Mouse (Mus musculus) liver, embryonic 12.5 days (tissue): Measurements from ENCODE around the gene Grik3. TPM values are rescaled to one million over a fixed set of nuclear protein-coding genes. Genes with fewer than 3 reads are reported as not detected.

ENCODE experiments used
- ATAC-seq: fragments of 200-750 bp; cut with Nextera tagmentation; 2 replicates; pipeline ENCODE4 v1.8.0; 2017; ENCODE audit warnings: moderate number of reproducible peaks, mild to moderate bottlenecking, moderate library complexity
- H3K27ac ChIP-seq: fragments of 300-500 bp; sonication (generic); 2 replicates; pipeline ENCODE4 v1.5.1; 2016; ENCODE audit warnings: mild to moderate bottlenecking
- H3K27me3 ChIP-seq: fragments of 300-500 bp; sonication (generic); replicated peaks from 2 replicates; pipeline ENCODE4 v1.6.1; 2016; ENCODE audit warnings: mild to moderate bottlenecking, moderate library complexity
- H3K36me3 ChIP-seq: fragments of 300-500 bp; sonication (generic); 2 replicates; pipeline ENCODE4 v1.6.1; 2016; ENCODE audit warnings: mild to moderate bottlenecking, moderate library complexity
- H3K4me1 ChIP-seq: fragments of 300-500 bp; sonication (generic); 2 replicates; pipeline ENCODE4 v1.6.1; 2016
- H3K4me2 ChIP-seq: fragments of 300-500 bp; sonication (generic); 2 replicates; pipeline ENCODE4 v1.6.1; 2016; ENCODE audit warnings: mild to moderate bottlenecking, moderate library complexity
- H3K4me3 ChIP-seq: fragments of 300-500 bp; sonication (generic); 2 replicates; pipeline ENCODE4 v1.5.1; 2016; ENCODE audit warnings: mild to moderate bottlenecking, moderate library complexity
- H3K9ac ChIP-seq: fragments of 300-500 bp; sonication (generic); 2 replicates; pipeline ENCODE4 v1.6.1; 2016; ENCODE audit warnings: mild to moderate bottlenecking, moderate library complexity
- H3K9me3 ChIP-seq: fragments of 300-500 bp; sonication (generic); replicated peaks from 2 replicates; pipeline ENCODE4 v1.6.1; 2016; ENCODE audit warnings: mild to moderate bottlenecking, moderate library complexity
- WGBS: fragments of 180-500 bp; shearing (Covaris S2); methylation state at CpG from one replicate; pipeline ENCODE4 v1.1.7; 2016; ENCODE audit not compliant: insufficient replicate concordance; 5-methylcytosine and 5-hydroxymethylcytosine counted together
- polyA plus RNA-seq: library from polyadenylated mRNA; unstranded; fragments of >200 nt; fragmentation: Nextera tagmentation; extraction: Ambion mirVana; gene quantifications from 2 replicates; pipeline ENCODE4 v1.2.1, GENCODE M21; 2016

The Grik3 gene
- polyA plus RNA-seq, 1 experiment from 2014 or later = not detected

DNA sequence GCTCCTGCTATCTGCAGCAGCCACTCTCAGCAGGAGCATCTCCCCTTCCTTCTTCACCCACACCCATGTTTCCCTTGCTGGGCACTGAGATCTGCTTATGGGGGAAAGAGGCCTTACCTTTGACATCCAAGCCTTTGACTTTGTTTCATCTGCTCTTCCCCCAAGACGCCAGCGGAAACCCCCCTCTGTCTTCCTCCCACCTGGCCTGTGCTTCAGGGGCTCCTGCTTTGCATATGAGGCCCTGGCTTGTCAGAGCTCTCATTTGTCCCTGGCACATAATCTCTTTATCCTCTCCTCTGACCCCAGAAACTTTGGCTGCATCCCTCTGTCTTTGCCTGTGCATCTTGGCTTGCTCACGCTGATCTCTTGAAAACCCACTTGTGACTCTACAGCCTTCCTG lies 9.2 kb upstream of the Grik3 start:
- H3K9me3 ChIP-seq = no peaks in the 10 kb centered on the region
- ATAC-seq = no peak
- H3K4me3 ChIP-seq = no peak overlapping the region
- H3K27me3 ChIP-seq = peaks cover 84% of the 10 kb centered on the region
- H3K36me3 ChIP-seq = no peaks in the 10 kb centered on the region
- WGBS = 16% methylated on average over 3 of the region's 3 CpGs
- H3K27ac ChIP-seq = no peak overlapping the region
- H3K4me2 ChIP-seq = no peak overlapping the region
- H3K9ac ChIP-seq = no peak overlapping the region
- no peaks in the 10 kb centered on the region for H3K4me1 ChIP-seq

- Histone ChIP-seq H3K27ac (no peak overlapping the region), H3K4me1 (no peaks in the 10 kb centered on the region), H3K4me3 (no peak overlapping the region), H3K4me2 (no peak overlapping the region), H3K9me3 (no peaks in the 10 kb centered on the region), H3K9ac (no peak overlapping the region), H3K36me3 (no peaks in the 10 kb centered on the region), H3K27me3 (peaks cover 94% of the 10 kb centered on the region)
- WGBS = 15% methylated on average over 8 of the region's 8 CpGs
- no peak for ATAC-seq
Measured at GRCm38 (mm10) chr4:125484131-125484530, 6.4 kb upstream of the Grik3 start.

GRCm38 (mm10) chr4:125485416-125486239 lies 4.9 kb upstream of the Grik3 start:
- H3K4me1 ChIP-seq = no peaks in the 10 kb centered on the region
- ATAC-seq = no peak
- WGBS = 37% methylated on average over 15 of the region's 15 CpGs
- H3K9me3 ChIP-seq = no peaks in the 10 kb centered on the region
- H3K27me3 ChIP-seq = peaks cover 97% of the 10 kb centered on the region
- H3K4me2 ChIP-seq = no peak overlapping the region
- no peak overlapping the region for H3K4me3 ChIP-seq
- no peaks in the 10 kb centered on the region for H3K36me3 ChIP-seq
- H3K27ac ChIP-seq = no peak overlapping the region
- H3K9ac ChIP-seq = no peak overlapping the region

- no peak overlapping the region for H3K4me2 ChIP-seq
- H3K4me3 ChIP-seq = no peak overlapping the region
- 1% methylated on average over 12 of the region's 13 CpGs for WGBS
- H3K36me3 ChIP-seq = no peaks in the 10 kb centered on the region
- no peak overlapping the region for H3K27ac ChIP-seq
- H3K9me3 ChIP-seq = no peaks in the 10 kb centered on the region
- H3K9ac ChIP-seq = no peak overlapping the region
- peaks cover 98% of the 10 kb centered on the region for H3K27me3 ChIP-seq
- ATAC-seq = no peak
- H3K4me1 ChIP-seq = no peaks in the 10 kb centered on the region
Measured at GRCm38 (mm10) chr4:125486616-125487015, 3.9 kb upstream of the Grik3 start.

DNA sequence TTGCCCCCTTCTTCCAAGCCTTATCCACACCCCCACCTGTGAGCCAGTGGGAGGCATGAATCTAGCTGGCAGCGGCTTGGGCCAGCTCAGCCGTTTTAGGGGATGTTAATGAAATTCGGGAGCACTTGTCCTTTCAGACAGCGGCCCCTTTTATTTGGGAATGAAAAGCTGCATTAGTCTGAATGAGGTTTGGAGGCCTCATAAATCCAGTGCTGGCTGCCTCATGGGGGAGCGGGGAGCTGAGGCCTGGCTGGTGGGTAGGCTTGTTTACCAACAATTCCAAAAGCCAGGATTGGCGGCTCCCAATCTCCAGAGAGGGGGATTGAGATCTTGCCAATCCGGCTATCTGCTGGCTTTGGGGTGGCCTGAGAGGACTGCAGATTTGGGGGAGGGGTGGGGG lies 3.5 kb upstream of the Grik3 start:
- Histone ChIP-seq H3K9ac (no peak overlapping the region), H3K9me3 (no peaks in the 10 kb centered on the region), H3K4me2 (no peak overlapping the region), H3K4me1 (no peaks in the 10 kb centered on the region), H3K27me3 (peaks cover 98% of the 10 kb centered on the region), H3K4me3 (no peak overlapping the region), H3K36me3 (no peaks in the 10 kb centered on the region), H3K27ac (no peak overlapping the region)
- ATAC-seq = no peak
- WGBS = 6% methylated on average over 7 of the region's 7 CpGs

DNA sequence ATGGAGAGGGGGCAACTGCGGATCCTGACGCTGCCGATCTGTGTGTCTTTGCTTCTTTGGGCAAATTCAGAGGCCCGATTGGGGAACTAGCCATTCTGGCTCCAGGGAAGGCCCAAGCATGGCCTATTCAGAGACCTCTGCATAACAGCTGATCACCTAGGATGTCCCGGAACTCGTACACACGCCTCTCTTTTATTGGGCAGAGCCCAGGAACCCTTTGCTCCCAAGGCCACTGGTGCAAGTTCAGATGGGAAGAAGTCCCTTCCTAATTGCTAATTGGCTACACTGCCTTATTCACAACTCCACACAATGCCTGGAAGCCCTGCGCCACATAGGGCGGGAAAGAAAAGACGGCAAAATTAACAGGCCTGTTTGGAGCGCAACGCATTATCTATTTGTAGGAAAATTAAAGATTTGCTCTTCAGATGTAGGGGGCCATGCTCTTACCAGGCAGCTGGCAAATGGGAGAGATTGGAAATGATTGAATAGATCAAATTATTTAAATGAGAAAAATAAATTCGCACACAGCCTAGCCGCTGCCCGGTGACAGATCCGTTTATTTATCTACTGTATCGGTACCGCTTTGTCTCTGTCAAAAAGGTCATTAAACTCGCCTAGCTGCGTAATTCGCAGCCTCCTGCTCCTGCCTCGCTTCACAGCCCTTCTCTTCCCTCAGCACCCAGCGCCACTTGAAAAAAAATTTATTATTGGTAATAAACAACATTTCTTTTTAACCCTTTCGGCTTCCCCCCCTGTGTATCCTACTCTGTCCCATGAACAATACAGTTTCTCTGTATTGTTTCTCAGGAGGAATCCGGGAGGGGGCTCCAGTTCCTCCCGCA lies 1.5 kb upstream of the Grik3 start:
- 6% methylated on average over 26 of the region's 26 CpGs for WGBS
- no peaks in the 10 kb centered on the region for H3K9me3 ChIP-seq
- no peak for ATAC-seq

DNA sequence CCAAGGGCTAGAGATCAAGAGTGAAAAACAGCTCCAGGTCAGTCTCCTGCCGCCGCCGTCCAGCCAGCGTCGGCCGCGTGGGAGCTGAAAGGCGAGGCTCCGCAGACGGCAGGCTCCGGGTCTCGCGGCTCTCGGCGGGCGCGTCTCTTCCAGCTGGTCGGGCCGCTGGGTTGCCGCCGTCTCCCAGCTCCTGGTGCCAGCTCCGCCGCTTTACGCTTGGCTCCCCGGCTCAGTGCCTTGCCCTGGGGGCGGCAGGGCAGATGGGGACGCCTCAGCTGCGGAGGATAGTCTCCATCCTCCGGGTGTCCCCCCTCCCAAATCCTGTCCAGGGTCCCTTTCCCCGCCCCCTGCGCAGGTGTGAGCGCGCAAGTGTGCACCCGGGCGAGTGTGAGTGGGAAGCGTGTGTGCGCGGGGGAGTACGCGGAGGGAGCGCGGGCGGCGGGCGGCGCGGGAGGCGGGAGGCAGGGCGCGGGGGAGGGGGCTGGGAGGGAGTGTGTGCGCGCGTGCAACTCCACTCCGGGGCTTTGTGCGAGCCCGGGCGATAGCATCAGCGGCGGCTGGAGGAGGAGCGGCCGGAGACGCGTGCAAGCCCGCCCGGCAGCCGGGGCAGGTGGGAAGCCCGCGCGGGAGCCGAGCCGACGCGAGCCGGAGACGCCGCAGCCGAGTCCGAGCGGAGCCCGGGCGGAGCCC lies 454 bp upstream of the Grik3 start:
- no peak overlapping the region for H3K9ac ChIP-seq
- no peak for ATAC-seq
- no peaks in the 10 kb centered on the region for H3K36me3 ChIP-seq
- no peak overlapping the region for H3K27ac ChIP-seq
- 1% methylated on average over 61 of the region's 81 CpGs for WGBS
- H3K4me3 ChIP-seq = peak overlapping the region; percentile 12
- H3K4me2 ChIP-seq = peak overlapping the region; percentile 18
- no peaks in the 10 kb centered on the region for H3K4me1 ChIP-seq
- no peaks in the 10 kb centered on the region for H3K9me3 ChIP-seq
- H3K27me3 ChIP-seq = peaks cover 100% of the 10 kb centered on the region

More for the DNA sequence above, 1.5 kb upstream of the Grik3 start:
- H3K36me3 ChIP-seq = no peaks in the 10 kb centered on the region
- no peak overlapping the region for H3K27ac ChIP-seq
- no peak overlapping the region for H3K4me2 ChIP-seq
- no peaks in the 10 kb centered on the region for H3K4me1 ChIP-seq
- H3K27me3 ChIP-seq = peaks cover 100% of the 10 kb centered on the region
- H3K4me3 ChIP-seq = no peak overlapping the region
- no peak overlapping the region for H3K9ac ChIP-seq

DNA sequence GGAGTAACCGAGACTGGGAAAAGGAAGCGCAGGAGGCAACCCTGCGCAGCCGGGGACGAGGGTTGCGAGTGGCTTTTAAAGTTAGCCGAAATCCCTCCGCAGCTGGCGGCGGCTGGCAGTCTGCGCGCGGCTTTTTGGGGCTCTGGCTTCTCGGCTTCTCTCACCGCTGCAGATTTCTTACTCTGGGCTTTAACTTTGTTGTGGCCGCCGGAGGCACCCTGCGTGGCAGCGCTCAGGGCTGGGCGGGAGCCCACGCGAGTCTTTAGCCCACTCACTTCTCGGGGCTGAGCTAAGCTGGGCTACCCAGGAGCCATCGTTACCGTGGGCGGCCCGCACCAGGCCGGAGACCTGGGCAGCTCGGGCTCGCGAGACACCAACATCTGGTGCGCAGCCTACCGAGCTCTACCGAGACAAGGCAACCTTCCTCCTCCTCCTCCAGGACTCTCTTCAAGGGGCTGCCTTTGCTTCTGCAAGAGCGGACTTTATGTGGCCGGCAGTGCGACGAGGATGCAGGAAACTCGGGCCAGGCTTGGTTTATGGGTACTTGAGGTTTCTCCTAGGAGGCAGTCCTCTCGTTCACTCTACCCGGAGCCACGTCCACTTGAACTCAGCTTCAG lies 1.1 kb downstream of the Grik3 start:
- WGBS = 2% methylated on average over 42 of the region's 42 CpGs
- ATAC-seq = no peak
- peaks cover 100% of the 10 kb centered on the region for H3K27me3 ChIP-seq
- no peaks in the 10 kb centered on the region for H3K36me3 ChIP-seq
- H3K4me1 ChIP-seq = no peaks in the 10 kb centered on the region
- no peak overlapping the region for H3K4me2 ChIP-seq
- H3K9ac ChIP-seq = no peak overlapping the region
- no peak overlapping the region for H3K4me3 ChIP-seq
- H3K9me3 ChIP-seq = no peaks in the 10 kb centered on the region
- H3K27ac ChIP-seq = no peak overlapping the region

GRCm38 (mm10) chr4:125492122-125492505 lies 1.6 kb downstream of the Grik3 start:
- Histone ChIP-seq H3K27me3 (peaks cover 100% of the 10 kb centered on the region), H3K4me2 (no peak overlapping the region), H3K9me3 (no peaks in the 10 kb centered on the region), H3K27ac (no peak overlapping the region), H3K4me1 (no peaks in the 10 kb centered on the region), H3K4me3 (no peak overlapping the region), H3K36me3 (no peaks in the 10 kb centered on the region), H3K9ac (no peak overlapping the region)
- WGBS = 15% methylated on average over 9 of the region's 9 CpGs
- no peak for ATAC-seq

GRCm38 (mm10) chr4:125492706-125493105 lies 2.2 kb downstream of the Grik3 start:
- Histone ChIP-seq H3K9me3 (no peaks in the 10 kb centered on the region), H3K9ac (no peak overlapping the region), H3K4me2 (no peak overlapping the region), H3K36me3 (no peaks in the 10 kb centered on the region), H3K4me3 (no peak overlapping the region), H3K4me1 (no peaks in the 10 kb centered on the region), H3K27me3 (peaks cover 100% of the 10 kb centered on the region), H3K27ac (no peak overlapping the region)
- ATAC-seq = no peak
- 25% methylated on average over 9 of the region's 9 CpGs for WGBS

DNA sequence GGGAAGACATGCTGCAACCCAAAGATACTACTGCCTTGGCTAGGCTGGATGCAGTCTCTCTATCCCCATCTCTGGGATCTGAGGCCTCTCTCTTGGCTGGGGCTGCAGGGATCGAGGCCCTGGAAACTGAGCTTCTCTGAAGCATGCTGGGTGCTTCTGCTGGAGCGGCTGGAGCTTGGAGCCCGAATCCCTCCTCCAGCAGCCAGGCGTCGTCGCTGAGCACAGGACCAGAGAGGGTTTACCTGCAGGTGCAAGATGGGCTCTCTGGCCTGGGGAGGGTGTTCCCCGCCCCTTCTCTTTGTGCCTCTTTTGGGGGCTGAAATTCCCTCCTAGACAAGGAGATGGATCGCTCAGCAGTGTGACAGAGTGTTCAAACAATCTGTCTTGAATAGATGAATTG lies 2.6 kb downstream of the Grik3 start:
- WGBS = 13% methylated on average over 8 of the region's 8 CpGs

More for the DNA sequence above, 2.6 kb downstream of the Grik3 start:
- Histone ChIP-seq H3K27me3 (peaks cover 100% of the 10 kb centered on the region), H3K27ac (no peak overlapping the region), H3K4me2 (no peak overlapping the region), H3K4me3 (no peak overlapping the region), H3K9me3 (no peaks in the 10 kb centered on the region), H3K9ac (no peak overlapping the region), H3K36me3 (no peaks in the 10 kb centered on the region), H3K4me1 (no peaks in the 10 kb centered on the region)
- ATAC-seq = no peak
